Mouse (Mus musculus) embryonic fibroblast, embryonic 13.5 days (primary cell): ENCODE data around the gene Birc3.

Experiments
- CTCF ChIP-seq: IDR thresholded peaks from 2 replicates; pipeline ENCODE4 v1.5.1; 2011; ENCODE audit warnings: mild to moderate bottlenecking, control low read depth, low read length, moderate library complexity, borderline replicate concordance; ENCODE audit not compliant: insufficient read depth
- POLR2A ChIP-seq: IDR thresholded peaks from 2 replicates; pipeline ENCODE4 v1.6.1; 2011; ENCODE audit warnings: low read depth, mild to moderate bottlenecking, control low read depth, low read length, moderate library complexity

DNA sequence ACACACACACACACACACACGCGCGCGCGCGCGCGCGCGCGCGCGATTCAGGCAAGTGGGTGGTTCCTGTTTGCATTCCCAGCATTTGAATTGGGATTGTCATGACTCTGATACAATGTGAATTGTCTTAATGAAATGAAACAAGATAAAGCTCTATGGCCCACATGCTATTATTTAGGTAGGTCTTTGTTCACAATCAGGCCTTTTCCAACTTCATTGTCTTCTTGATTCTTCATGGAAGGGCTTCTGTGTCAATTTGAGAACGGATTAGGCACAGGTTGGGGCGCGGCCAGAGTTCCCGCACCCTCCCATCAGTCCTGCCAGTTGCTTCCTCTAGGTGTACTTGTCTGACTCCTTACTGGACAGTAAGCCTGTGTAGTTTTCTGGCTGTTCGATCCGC is 41.0 kb upstream of the Birc3 start:
- TF ChIP-seq POLR2A (no peak), CTCF (no peak)
